In the genomic region with DNA sequence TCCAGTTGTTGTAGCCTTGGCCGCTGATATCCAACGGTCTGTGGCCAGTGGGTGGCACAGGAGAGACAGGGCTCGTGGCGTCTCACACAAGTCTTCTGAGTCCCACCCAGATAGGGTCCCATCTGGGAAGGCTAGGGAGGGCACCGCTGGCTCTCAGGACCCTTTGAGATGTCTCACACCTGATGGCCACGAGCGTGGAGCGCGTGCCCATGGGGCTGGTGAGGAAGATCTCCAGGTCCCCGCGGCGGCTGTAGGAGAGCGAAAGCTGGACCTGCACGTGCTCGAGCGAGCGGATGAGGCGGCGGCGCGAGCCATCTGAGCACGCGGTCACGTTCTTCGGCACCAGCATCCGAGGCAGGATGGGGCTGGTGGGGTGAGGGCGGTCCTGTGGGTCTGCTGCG, we compare ENCODE assay signal across 8 mouse cellular contexts. TPM values are rescaled to one million over a fixed set of nuclear protein-coding genes. Genes with fewer than 3 reads are reported as not detected.
DNase-seq lines count a peak whose midpoint lies in the region; ATAC-seq lines count a peak whose summit lies in the region.

No protein-coding gene starts in this region.

- H3K4me2 ChIP-seq in forebrain, embryonic 15.5 days (replicated peaks), result peak overlapping the region; percentile 95
- H3K4me2 ChIP-seq in kidney, embryonic 15.5 days, result peak overlapping the region; percentile 92

- H3K4me3 ChIP-seq in erythroblast, embryonic 14.5 days (replicated peaks), result peak overlapping the region; percentile 92
- peak overlapping the region; percentile 50 for H3K4me3 ChIP-seq in forebrain, embryonic 15.5 days
- peak overlapping the region; percentile 58 for H3K4me3 ChIP-seq in kidney, embryonic 15.5 days (replicated peaks)

- peak overlapping the region; percentile 45 for H3K9ac ChIP-seq in forebrain, embryonic 15.5 days (replicated peaks)
- peak overlapping the region; percentile 54 for H3K9ac ChIP-seq in kidney, embryonic 15.5 days

- peaks cover 32% of the 10 kb centered on the region for H3K36me3 ChIP-seq in erythroblast, embryonic 14.5 days (ENCODE audit: control insufficient read depth)
- peaks cover 8% of the 10 kb centered on the region for H3K36me3 ChIP-seq in forebrain, embryonic 15.5 days
- H3K36me3 ChIP-seq in kidney, embryonic 15.5 days, result peaks cover 15% of the 10 kb centered on the region; the same call in 1 of the 2 replicates

- 3% methylated on average over 28 of the region's 28 CpGs for WGBS in forebrain, embryonic 15.5 days
- 3% methylated on average over 28 of the region's 28 CpGs for WGBS in kidney, embryonic 15.5 days

- ATAC-seq in erythroblast, adult 5-6 weeks (replicated peaks; ENCODE audit: low FRiP score, poor library complexity, severe bottlenecking), result no peak
- no peak for ATAC-seq in forebrain, embryonic 15.5 days (replicated peaks)
- peak; percentile 4; the same call in 1 of the 2 replicates for ATAC-seq in kidney, embryonic 15.5 days (replicated peaks; ENCODE audit: low FRiP score)
- ATAC-seq in megakaryocyte progenitor cell, adult 5-6 weeks (replicated peaks; ENCODE audit: poor library complexity), result peak; percentile 16; the same call in 1 of the 2 replicates

- H3K9me3 ChIP-seq in erythroblast, embryonic 14.5 days (ENCODE audit: control insufficient read depth, low read length), result no peaks in the 10 kb centered on the region
- H3K9me3 ChIP-seq in forebrain, embryonic 15.5 days, result no peaks in the 10 kb centered on the region
- H3K9me3 ChIP-seq in kidney, embryonic 15.5 days (replicated peaks), result no peaks in the 10 kb centered on the region

- H3K4me1 ChIP-seq in erythroblast, embryonic 14.5 days (ENCODE audit: control insufficient read depth), result peaks cover 82% of the 10 kb centered on the region
- H3K4me1 ChIP-seq in forebrain, embryonic 15.5 days, result peaks cover 39% of the 10 kb centered on the region
- H3K4me1 ChIP-seq in kidney, embryonic 15.5 days, result peaks cover 51% of the 10 kb centered on the region

- peak; percentile 39 for DNase-seq in Muller cell, postnatal 12 days (ENCODE audit: inconsistent ontology term)
- DNase-seq in layer of hippocampus, adult 8-10 months (ENCODE audit: low spot score in 2 of 2), result no peak
- no peak for DNase-seq in left cerebral cortex, adult 9 months (ENCODE audit: low spot score in 2 of 2)

- no peaks in the 10 kb centered on the region for H3K27me3 ChIP-seq in erythroblast, embryonic 14.5 days (ENCODE audit: control insufficient read depth)
- no peaks in the 10 kb centered on the region for H3K27me3 ChIP-seq in forebrain, embryonic 15.5 days
- peaks cover 1% of the 10 kb centered on the region for H3K27me3 ChIP-seq in kidney, embryonic 15.5 days

- no peak overlapping the region for H3K27ac ChIP-seq in forebrain, embryonic 15.5 days (replicated peaks)
- H3K27ac ChIP-seq in kidney, embryonic 15.5 days, result 0 out of 2 replicates have a peak overlapping the region, but pooled peaks have one; percentile 52

RNA-seq across cellular contexts. Expression of gene 2310011J03Rik, which starts 2.5 kb away (rescaled TPM):
- 10.6 and 12.9 TPM in 2 replicates for polyA plus RNA-seq in erythroblast, embryonic 14.5 days (2012)
- 6.1 and 12.7 TPM in 2 replicates for total RNA-seq in erythroblast, adult 5-6 weeks (2015; ENCODE audit: low replicate concordance)
- total RNA-seq in erythroblast, adult 5-6 weeks (2017; ENCODE audit: low replicate concordance), result 3.5 and 3.7 TPM in 2 replicates
- polyA plus RNA-seq in forebrain, embryonic 15.5 days (2015; fragmentation: Nextera tagmentation; extraction: Ambion mirVana), result 36.9 and 38.1 TPM in 2 replicates
- polyA plus RNA-seq in kidney, embryonic 15.5 days (2015; fragmentation: Nextera tagmentation; extraction: Ambion mirVana), result 49.5 and 52.7 TPM in 2 replicates
- 22.9 and 24.2 TPM in 2 replicates for total RNA-seq in megakaryocyte progenitor cell, adult 5-6 weeks (2015)
- total RNA-seq in megakaryocyte progenitor cell, adult 5-6 weeks (2017), result 15.7 and 16.8 TPM in 2 replicates
- total RNA-seq in layer of hippocampus, adult 8-10 months (2022), result 10 to 100 TPM; 20.4 to 27.1 (median 23.3) TPM

RNA-seq across cellular contexts. Expression of gene Pcsk4, which starts 6.5 kb away (rescaled TPM):
- 0.55 and 0.65 TPM in 2 replicates for polyA plus RNA-seq in erythroblast, embryonic 14.5 days (2012)
- total RNA-seq in erythroblast, adult 5-6 weeks (2015; ENCODE audit: low replicate concordance), result 1.0 TPM in 1 of 2 replicates, not detected in the other
- not detected in 2 replicates for total RNA-seq in erythroblast, adult 5-6 weeks (2017; ENCODE audit: low replicate concordance)
- polyA plus RNA-seq in forebrain, embryonic 15.5 days (2015; fragmentation: Nextera tagmentation; extraction: Ambion mirVana), result 2.5 and 2.6 TPM in 2 replicates
- 5.8 and 9.1 TPM in 2 replicates for polyA plus RNA-seq in kidney, embryonic 15.5 days (2015; fragmentation: Nextera tagmentation; extraction: Ambion mirVana)
- 5.3 and 7.0 TPM in 2 replicates for total RNA-seq in megakaryocyte progenitor cell, adult 5-6 weeks (2015)
- 0.67 and 1.8 TPM in 2 replicates for total RNA-seq in megakaryocyte progenitor cell, adult 5-6 weeks (2017)
- total RNA-seq in layer of hippocampus, adult 8-10 months (2022), result 1 to 10 TPM; 3.3 to 6.4 (median 4.1) TPM

RNA-seq across cellular contexts. Expression of gene Reep6, which starts 6.9 kb away (rescaled TPM):
- polyA plus RNA-seq in erythroblast, embryonic 14.5 days (2012), result 18.8 and 21.4 TPM in 2 replicates
- total RNA-seq in erythroblast, adult 5-6 weeks (2015; ENCODE audit: low replicate concordance), result 1.7 and 6.0 TPM in 2 replicates
- 2.0 and 4.5 TPM in 2 replicates for total RNA-seq in erythroblast, adult 5-6 weeks (2017; ENCODE audit: low replicate concordance)
- 2.6 and 2.9 TPM in 2 replicates for polyA plus RNA-seq in forebrain, embryonic 15.5 days (2015; fragmentation: Nextera tagmentation; extraction: Ambion mirVana)
- 8.4 and 10.5 TPM in 2 replicates for polyA plus RNA-seq in kidney, embryonic 15.5 days (2015; fragmentation: Nextera tagmentation; extraction: Ambion mirVana)
- 2.7 and 3.8 TPM in 2 replicates for total RNA-seq in megakaryocyte progenitor cell, adult 5-6 weeks (2015)
- total RNA-seq in megakaryocyte progenitor cell, adult 5-6 weeks (2017), result 1.2 and 1.5 TPM in 2 replicates
- total RNA-seq in layer of hippocampus, adult 8-10 months (2022), result 10 to 100 TPM in 2 of 4 experiments, 1 to 10 TPM in 2; 9.2 to 12.3 (median 10.2) TPM

RNA-seq across cellular contexts. Expression of gene Adamtsl5, which starts 25.4 kb away (rescaled TPM):
- 2.2 and 2.6 TPM in 2 replicates for polyA plus RNA-seq in erythroblast, embryonic 14.5 days (2012)
- 0.21 and 0.77 TPM in 2 replicates for total RNA-seq in erythroblast, adult 5-6 weeks (2015; ENCODE audit: low replicate concordance)
- 0.17 TPM in 1 of 2 replicates, not detected in the other for total RNA-seq in erythroblast, adult 5-6 weeks (2017; ENCODE audit: low replicate concordance)
- polyA plus RNA-seq in forebrain, embryonic 15.5 days (2015; fragmentation: Nextera tagmentation; extraction: Ambion mirVana), result 0.32 and 0.61 TPM in 2 replicates
- 3.6 and 5.2 TPM in 2 replicates for polyA plus RNA-seq in kidney, embryonic 15.5 days (2015; fragmentation: Nextera tagmentation; extraction: Ambion mirVana)
- 0.15 and 0.25 TPM in 2 replicates for total RNA-seq in megakaryocyte progenitor cell, adult 5-6 weeks (2015)
- total RNA-seq in megakaryocyte progenitor cell, adult 5-6 weeks (2017), result 0.20 and 0.46 TPM in 2 replicates
- total RNA-seq in layer of hippocampus, adult 8-10 months (2022), result 1 to 10 TPM; 5.8 to 7.4 (median 6.7) TPM

RNA-seq across cellular contexts. Expression of gene Apc2, which starts 27.0 kb away (rescaled TPM):
- polyA plus RNA-seq in erythroblast, embryonic 14.5 days (2012), result under 0.01 TPM in 1 of 2 replicates, not detected in the other
- total RNA-seq in erythroblast, adult 5-6 weeks (2015; ENCODE audit: low replicate concordance), result not detected in 2 replicates
- total RNA-seq in erythroblast, adult 5-6 weeks (2017; ENCODE audit: low replicate concordance), result 0.09 and 0.14 TPM in 2 replicates
- 205 and 210 TPM in 2 replicates for polyA plus RNA-seq in forebrain, embryonic 15.5 days (2015; fragmentation: Nextera tagmentation; extraction: Ambion mirVana)
- polyA plus RNA-seq in kidney, embryonic 15.5 days (2015; fragmentation: Nextera tagmentation; extraction: Ambion mirVana), result 1.6 and 2.4 TPM in 2 replicates
- total RNA-seq in megakaryocyte progenitor cell, adult 5-6 weeks (2015), result not detected in 2 replicates
- 0.03 TPM in 1 of 2 replicates, not detected in the other for total RNA-seq in megakaryocyte progenitor cell, adult 5-6 weeks (2017)
- 100 to 1,000 TPM in 3 of 4 experiments, 10 to 100 TPM in 1; 90.4 to 113 (median 110) TPM for total RNA-seq in layer of hippocampus, adult 8-10 months (2022)

Comparison
In these comparisons a context has a peak if more than half of its experiments do, and no peak if none do; other contexts are left out.
1. ATAC-seq: peak in kidney, embryonic 15.5 days (single experiment) and megakaryocyte progenitor cell, adult 5-6 weeks (single experiment); none in erythroblast, adult 5-6 weeks (single experiment) and forebrain, embryonic 15.5 days (single experiment).
2. Peak in every context shown above with its lines, with median percentiles within 50 percentile points of each other: H3K4me3 ChIP-seq.